Mouse (Mus musculus) lung, postnatal 0 days (tissue): ENCODE results near the gene Kcna5.

ENCODE experiments used
- CTCF ChIP-seq: IDR thresholded peaks from 2 replicates; pipeline ENCODE4 v1.5.1; 2016; ENCODE audit warnings: antibody characterized with exemption, mild to moderate bottlenecking
- EP300 ChIP-seq: IDR thresholded peaks from 2 replicates; pipeline ENCODE4 v1.6.1; 2016; ENCODE audit warnings: antibody characterized with exemption, mild to moderate bottlenecking, control low read depth

- TF ChIP-seq CTCF (peak; percentile 88), EP300 (no peak)
Observed at GRCm38 (mm10) chr6:126563898-126564297, 28.7 kb upstream of the Kcna5 start.
